Mouse (Mus musculus) lung, embryonic 14.5 days (tissue): ENCODE measurements around the gene Col25a1. TPM values are rescaled to one million over a fixed set of nuclear protein-coding genes. Genes with fewer than 3 reads are reported as not detected.
A peak's percentile ranks its signal among the peaks of the same experiment; 100 is the strongest.

Source experiments
- ATAC-seq: fragments of 200-750 bp; cut with Nextera tagmentation; 2 replicates; pipeline ENCODE4 v1.8.0; 2017; ENCODE audit warnings: mild to moderate bottlenecking, moderate TSS enrichment, moderate library complexity; ENCODE audit not compliant: insufficient read depth
- DNase-seq: peaks from one replicate; pipeline ENCODE4 v3.0.0-alpha.2; 2015
- H3K27ac ChIP-seq: fragments of 300-500 bp; sonication (generic); 2 replicates; pipeline ENCODE4 v1.5.1; 2014; ENCODE audit warnings: low read depth, mild to moderate bottlenecking, moderate library complexity
- H3K27me3 ChIP-seq: fragments of 300-500 bp; sonication (generic); 2 replicates; pipeline ENCODE4 v1.6.1; 2014; ENCODE audit warnings: low read length, control low read depth; ENCODE audit not compliant: insufficient read depth
- H3K36me3 ChIP-seq: fragments of 300-500 bp; sonication (generic); 2 replicates; pipeline ENCODE4 v1.6.1; 2014; ENCODE audit warnings: control low read depth; ENCODE audit not compliant: insufficient read depth
- H3K4me1 ChIP-seq: fragments of 300-500 bp; sonication (generic); 2 replicates; pipeline ENCODE4 v1.6.1; 2014; ENCODE audit warnings: antibody characterized with exemption, control low read depth; ENCODE audit not compliant: insufficient read depth
- H3K4me2 ChIP-seq: fragments of 300-500 bp; sonication (generic); 2 replicates; pipeline ENCODE4 v1.6.1; 2014; ENCODE audit warnings: mild to moderate bottlenecking
- H3K4me3 ChIP-seq: fragments of 300-500 bp; sonication (generic); 2 replicates; pipeline ENCODE4 v1.5.1; 2014; ENCODE audit warnings: low read depth, low read length
- H3K9ac ChIP-seq: fragments of 300-500 bp; sonication (generic); 2 replicates; pipeline ENCODE4 v1.6.1; 2014
- H3K9me3 ChIP-seq: fragments of 300-500 bp; sonication (generic); 2 replicates; pipeline ENCODE4 v1.6.1; 2016; ENCODE audit warnings: low read depth, low read length, control low read depth
- CTCF ChIP-seq: IDR thresholded peaks from 2 replicates; pipeline ENCODE4 v1.5.1; 2016; ENCODE audit warnings: antibody characterized with exemption, low read depth
- WGBS: fragments of 180-500 bp; shearing (Covaris S2); extraction: QIAGEN DNeasy Blood & Tissue Kit; methylation state at CpG from one replicate; pipeline ENCODE4 v1.1.7; 2014; 5-methylcytosine and 5-hydroxymethylcytosine counted together
- polyA plus RNA-seq: library from polyadenylated mRNA; unstranded; fragments of >200 nt; fragmentation: Nextera tagmentation; extraction: Ambion mirVana; gene quantifications from 2 replicates; pipeline ENCODE4 v1.2.1, GENCODE M21; 2014

The Col25a1 gene
- polyA plus RNA-seq, 1 experiment from 2014 or later = 17.0 TPM

- no peak for TF ChIP-seq CTCF
- DNase-seq (no peak), ATAC-seq (no peak)
- Histone ChIP-seq H3K27ac (no peak overlapping the region), H3K4me3 (no peak overlapping the region), H3K36me3 (no peaks in the 10 kb centered on the region), H3K9ac (no peak overlapping the region), H3K27me3 (no peaks in the 10 kb centered on the region), H3K4me1 (0 out of 2 replicates have a peak, but pooled peaks cover 6% of the 10 kb centered on the region), H3K4me2 (no peak overlapping the region), H3K9me3 (no peaks in the 10 kb centered on the region)
- 85% methylated on average over 13 of the region's 13 CpGs for WGBS
Measured at GRCm38 (mm10) chr3:130582903-130583664, 451.8 kb downstream of the Col25a1 start.

DNA sequence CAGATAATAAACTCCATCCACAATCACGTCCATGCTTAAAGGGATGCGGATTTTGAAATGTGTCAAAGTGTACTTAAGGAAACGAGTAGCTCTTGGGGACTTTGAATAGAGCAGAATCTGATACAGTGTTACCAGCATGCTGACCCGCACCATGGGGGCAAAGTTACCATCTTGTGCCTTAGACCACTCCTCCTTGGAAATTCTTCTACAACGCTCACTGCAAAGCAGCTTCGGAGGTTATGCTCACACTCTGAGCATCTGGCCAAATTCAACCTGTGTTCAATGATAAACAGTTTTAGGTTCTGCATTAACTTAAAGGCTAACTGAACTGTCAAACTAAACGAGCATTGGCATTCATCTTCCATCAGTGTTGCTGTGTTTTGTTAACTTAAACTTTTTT lies 452.7 kb downstream of the Col25a1 start:
- Histone ChIP-seq H3K36me3 (no peaks in the 10 kb centered on the region), H3K4me3 (no peak overlapping the region), H3K4me1 (0 out of 2 replicates have a peak, but pooled peaks cover 6% of the 10 kb centered on the region), H3K27ac (no peak overlapping the region), H3K27me3 (no peaks in the 10 kb centered on the region), H3K9ac (no peak overlapping the region), H3K9me3 (no peaks in the 10 kb centered on the region), H3K4me2 (no peak overlapping the region)
- no peak for TF ChIP-seq CTCF
- WGBS = 74% methylated on average over 7 of the region's 7 CpGs
- ATAC-seq (no peak), DNase-seq (no peak)

- Histone ChIP-seq H3K4me1 (peaks cover 5% of the 10 kb centered on the region), H3K4me3 (no peak overlapping the region), H3K27ac (no peak overlapping the region), H3K27me3 (no peaks in the 10 kb centered on the region), H3K36me3 (no peaks in the 10 kb centered on the region), H3K4me2 (no peak overlapping the region), H3K9me3 (no peaks in the 10 kb centered on the region), H3K9ac (no peak overlapping the region)
- ATAC-seq (no peak), DNase-seq (no peak)
- 48% methylated on average over 8 of the region's 8 CpGs for WGBS
- no peak for TF ChIP-seq CTCF
Measured at GRCm38 (mm10) chr3:130595050-130595449, 463.7 kb downstream of the Col25a1 start.

DNA sequence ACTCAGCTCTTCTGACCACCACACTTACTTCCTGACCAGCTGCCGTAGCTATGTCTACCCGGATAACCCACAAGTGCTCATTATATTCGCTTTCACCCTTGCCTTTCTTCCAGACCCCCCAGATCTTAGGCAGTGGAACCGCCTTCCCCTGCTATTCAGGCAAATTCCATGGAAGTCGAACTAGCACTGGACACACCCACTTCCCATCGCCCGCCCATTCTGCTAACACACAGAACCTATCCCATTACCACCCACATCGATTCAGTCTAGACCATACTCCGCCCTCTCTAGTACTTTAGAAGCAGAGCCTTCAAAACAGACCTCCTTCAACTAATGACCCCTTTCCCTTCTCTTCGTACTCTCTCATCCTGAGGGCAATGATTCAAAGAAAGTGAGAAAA lies 470.2 kb downstream of the Col25a1 start:
- Histone ChIP-seq H3K4me2 (no peak overlapping the region), H3K9me3 (no peaks in the 10 kb centered on the region), H3K27ac (no peak overlapping the region), H3K36me3 (no peaks in the 10 kb centered on the region), H3K27me3 (no peaks in the 10 kb centered on the region), H3K9ac (no peak overlapping the region), H3K4me1 (no peaks in the 10 kb centered on the region), H3K4me3 (no peak overlapping the region)
- no peak for TF ChIP-seq CTCF
- ATAC-seq (no peak), DNase-seq (no peak)
- 73% methylated on average over 10 of the region's 10 CpGs for WGBS

DNA sequence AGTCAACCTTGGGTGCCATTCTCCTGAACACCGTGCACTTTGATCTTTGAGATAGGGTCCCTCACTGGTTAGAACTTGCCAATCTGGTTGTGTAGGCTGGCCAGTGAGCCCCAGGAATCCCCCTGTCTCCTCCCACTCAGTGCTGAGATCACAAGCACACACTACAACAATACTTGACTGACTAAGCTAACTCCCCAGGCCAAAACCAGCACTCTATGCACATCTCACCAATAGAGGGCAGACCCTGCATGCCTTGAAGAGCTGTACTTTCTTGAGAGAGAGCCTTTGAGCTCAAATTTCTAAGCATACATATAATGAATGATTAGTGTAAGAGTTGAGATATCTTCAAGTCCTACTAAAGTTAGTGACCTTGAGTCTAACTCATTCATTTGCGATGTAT lies 476.6 kb downstream of the Col25a1 start:
- H3K9ac ChIP-seq = no peak overlapping the region
- no peaks in the 10 kb centered on the region for H3K9me3 ChIP-seq
- DNase-seq (peak; percentile 48), ATAC-seq (no peak)
- H3K4me1 ChIP-seq = no peaks in the 10 kb centered on the region
- no peaks in the 10 kb centered on the region for H3K36me3 ChIP-seq
- no peak overlapping the region for H3K4me3 ChIP-seq
- no peak overlapping the region for H3K27ac ChIP-seq
- WGBS = 70% methylated on average over 2 of the region's 2 CpGs
- peak; percentile 59 for TF ChIP-seq CTCF
- no peaks in the 10 kb centered on the region for H3K27me3 ChIP-seq
- no peak overlapping the region for H3K4me2 ChIP-seq

GRCm38 (mm10) chr3:130614444-130614843 lies 483.1 kb downstream of the Col25a1 start:
- no peak for TF ChIP-seq CTCF
- Histone ChIP-seq H3K9me3 (no peaks in the 10 kb centered on the region), H3K4me2 (no peak overlapping the region), H3K9ac (no peak overlapping the region), H3K4me3 (no peak overlapping the region), H3K27ac (no peak overlapping the region), H3K36me3 (no peaks in the 10 kb centered on the region), H3K27me3 (no peaks in the 10 kb centered on the region; the same call in 1 of the 2 replicates), H3K4me1 (no peaks in the 10 kb centered on the region)
- 67% methylated on average over 9 of the region's 9 CpGs for WGBS
- DNase-seq = no peak
- ATAC-seq = no peak

DNA sequence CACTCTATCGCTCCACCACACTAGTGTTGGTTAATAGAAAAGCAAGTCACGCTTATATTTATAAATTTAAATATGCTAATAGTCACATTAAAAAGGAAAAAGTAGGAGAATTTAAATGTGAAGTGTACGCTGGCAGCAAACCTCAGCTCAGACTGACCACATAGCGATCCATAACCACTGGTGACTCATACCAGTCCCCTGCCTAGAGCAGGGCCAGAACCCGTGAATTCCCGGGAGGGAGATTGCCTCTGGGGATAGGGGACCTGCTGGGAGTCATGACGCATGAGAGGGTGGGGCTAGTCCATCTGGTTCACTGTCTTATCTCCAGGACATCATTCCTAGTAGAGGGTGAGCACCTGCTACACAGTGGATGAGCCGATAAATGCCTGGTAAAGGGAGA lies 484.3 kb downstream of the Col25a1 start:
- TF ChIP-seq CTCF = no peak

More for the DNA sequence above, 484.3 kb downstream of the Col25a1 start:
- Histone ChIP-seq H3K9ac (no peak overlapping the region), H3K4me3 (no peak overlapping the region), H3K27ac (no peak overlapping the region), H3K4me1 (no peaks in the 10 kb centered on the region), H3K4me2 (no peak overlapping the region), H3K9me3 (no peaks in the 10 kb centered on the region), H3K36me3 (no peaks in the 10 kb centered on the region), H3K27me3 (no peaks in the 10 kb centered on the region; the same call in 1 of the 2 replicates)
- no peak for DNase-seq
- ATAC-seq = no peak
- WGBS = 55% methylated on average over 8 of the region's 8 CpGs
